Mouse (Mus musculus) myocyte (in vitro differentiated cells): ENCODE results near the gene Ptprd. TPM values are rescaled to one million over a fixed set of nuclear protein-coding genes. Genes with fewer than 3 reads are reported as not detected.
A peak's percentile ranks its signal among the peaks of the same experiment; 100 is the strongest.

Experiments used
- H3K27me3 ChIP-seq: one replicate; pipeline ENCODE4 v1.6.1; 2011; ENCODE audit not compliant: control insufficient read depth, insufficient read depth, insufficient read length
- H3K36me3 ChIP-seq: one replicate; pipeline ENCODE4 v1.6.1; 2011; ENCODE audit not compliant: control insufficient read depth, insufficient read depth
- H3K4me2 ChIP-seq: one replicate; pipeline ENCODE4 v1.6.1; 2011; ENCODE audit warnings: low read depth, control low read depth
- H3K4me3 ChIP-seq: one replicate; pipeline ENCODE4 v1.5.1; 2011; ENCODE audit warnings: mild to moderate bottlenecking, control low read depth, moderate library complexity
- H3K79me2 ChIP-seq: one replicate; pipeline ENCODE4 v1.6.1; 2011; ENCODE audit not compliant: control insufficient read depth, insufficient read depth
- H3ac ChIP-seq: one replicate; pipeline ENCODE4 v1.6.1; 2011; ENCODE audit not compliant: control insufficient read depth, insufficient read length
- CEBPB ChIP-seq: IDR thresholded peaks from 2 replicates; pipeline ENCODE4 v1.6.1; 2011; ENCODE audit warnings: mild to moderate bottlenecking, moderate library complexity; ENCODE audit not compliant: poor library complexity, insufficient read depth, severe bottlenecking
- E2F4 ChIP-seq: IDR thresholded peaks from one replicate; pipeline ENCODE4 v1.6.1; 2011; ENCODE audit warnings: mild to moderate bottlenecking, control low read depth, moderate library complexity; ENCODE audit not compliant: insufficient read depth
- MAX ChIP-seq: IDR thresholded peaks from one replicate; pipeline ENCODE4 v1.6.1; 2011; ENCODE audit warnings: low read depth, mild to moderate bottlenecking, control low read depth
- MYOD1 ChIP-seq, 3 experiments: IDR thresholded peaks; one replicate each; pipeline ENCODE4 v1.6.1; 2011; ENCODE audit warnings: control low read depth in 2 of 3, low read depth in 2 of 3, mild to moderate bottlenecking in 2 of 3, moderate library complexity in 1 of 3; ENCODE audit not compliant: insufficient read length in 2 of 3, control insufficient read depth in 1 of 3
- MYOG ChIP-seq, 3 experiments: IDR thresholded peaks; one replicate each; pipeline ENCODE4 v1.6.1; 2011; ENCODE audit warnings: control low read depth in 2 of 3, low read depth in 2 of 3, mild to moderate bottlenecking in 2 of 3; ENCODE audit not compliant: insufficient read length in 2 of 3, control insufficient read depth in 1 of 3, insufficient read depth in 1 of 3
- POLR2A ChIP-seq: IDR thresholded peaks from one replicate; pipeline ENCODE4 v1.6.1; 2011; ENCODE audit warnings: low read depth, mild to moderate bottlenecking, control low read depth, moderate library complexity; ENCODE audit not compliant: insufficient read length
- POLR2AphosphoS2 ChIP-seq: IDR thresholded peaks from one replicate; pipeline ENCODE4 v1.6.1; 2011; ENCODE audit warnings: low read depth, control low read depth; ENCODE audit not compliant: insufficient read length
- REST ChIP-seq: IDR thresholded peaks from one replicate; pipeline ENCODE4 v1.6.1; 2011; ENCODE audit warnings: mild to moderate bottlenecking, control low read depth, moderate library complexity; ENCODE audit not compliant: insufficient read depth, insufficient read length
- SRF ChIP-seq: IDR thresholded peaks from one replicate; pipeline ENCODE4 v1.6.1; 2011; ENCODE audit warnings: low read depth; ENCODE audit not compliant: control insufficient read depth, insufficient read length
- TCF12 ChIP-seq: IDR thresholded peaks from one replicate; pipeline ENCODE4 v1.6.1; 2011; ENCODE audit warnings: mild to moderate bottlenecking, control low read depth; ENCODE audit not compliant: poor library complexity, insufficient read depth, severe bottlenecking
- TCF3 ChIP-seq: IDR thresholded peaks from one replicate; pipeline ENCODE4 v1.6.1; 2011; ENCODE audit warnings: low read depth, control low read depth; ENCODE audit not compliant: insufficient read length
- USF1 ChIP-seq: IDR thresholded peaks from one replicate; pipeline ENCODE4 v1.6.1; 2011; ENCODE audit warnings: low read depth, mild to moderate bottlenecking, control low read depth, moderate library complexity
- polyA plus RNA-seq: library from polyadenylated mRNA; unstranded; fragments of >200 nt; fragmentation: generic; extraction: Trizol; gene quantifications from one replicate; pipeline ENCODE4 v1.2.1, GENCODE M21; 2012; ENCODE audit warnings: missing spikeins

Gene Ptprd
- polyA plus RNA-seq, 1 experiment = 2.9 TPM

DNA sequence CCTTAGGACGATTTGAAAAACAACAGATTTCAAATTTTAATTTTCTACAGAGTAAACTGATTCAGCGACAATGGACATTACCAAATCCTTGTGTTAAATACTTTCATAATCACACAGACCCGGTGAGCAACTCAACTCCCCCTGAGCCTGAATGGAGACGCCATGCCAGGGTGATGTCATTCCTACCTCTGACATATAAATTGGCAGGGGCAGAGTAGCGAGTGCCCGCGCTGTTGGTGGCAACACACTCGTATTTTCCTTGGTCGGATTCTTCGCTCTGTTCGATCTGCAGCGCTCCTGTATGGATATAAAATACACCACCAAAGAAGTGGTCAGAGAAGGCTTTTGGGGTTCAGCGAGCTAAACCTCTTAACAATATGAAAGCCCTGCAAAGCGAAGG lies 2075.1 kb downstream of the Ptprd start:
- no peak overlapping the region for H3ac ChIP-seq
- no peaks in the 10 kb centered on the region for H3K27me3 ChIP-seq
- H3K4me2 ChIP-seq = no peak overlapping the region

DNA sequence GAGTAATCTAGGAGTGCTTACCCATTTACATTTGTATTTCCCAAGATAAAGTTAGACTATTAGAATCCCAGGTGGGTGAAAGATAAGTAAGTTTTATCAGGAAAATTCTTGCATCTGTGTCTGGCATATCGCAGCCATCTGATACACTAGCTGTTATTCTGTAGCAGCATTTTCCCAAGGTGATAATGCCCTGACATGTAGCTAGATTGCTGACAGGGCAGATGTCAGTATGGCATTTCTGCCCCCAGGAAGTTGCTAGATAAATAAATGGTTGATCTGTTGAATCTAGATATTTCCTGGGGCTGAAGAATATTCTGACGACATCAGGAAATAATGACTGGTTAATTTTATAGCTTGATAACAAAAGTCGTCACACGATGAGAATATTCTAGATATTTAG lies 2119.9 kb downstream of the Ptprd start:
- Histone ChIP-seq H3K27me3 (no peaks in the 10 kb centered on the region), H3K4me3 (no peak overlapping the region), H3K4me2 (no peak overlapping the region), H3K79me2 (no peaks in the 10 kb centered on the region), H3K36me3 (no peaks in the 10 kb centered on the region), H3ac (no peak overlapping the region)
- TF ChIP-seq REST (no peak), TCF12 (no peak), USF1 (no peak), MYOD1 (IDR thresholded peaks at IDR 0.05; ENCODE audit: control insufficient read depth in 1 of 3, insufficient read length in 2 of 3, low read depth in 2 of 3) (no peak), MAX (no peak), POLR2AphosphoS2 (no peak), SRF (no peak), E2F4 (no peak), TCF3 (no peak), POLR2A (no peak), CEBPB (no peak)

More for the DNA sequence above, 2075.1 kb downstream of the Ptprd start:
- TF ChIP-seq POLR2A = no peak
- no peak for TF ChIP-seq E2F4
- no peak for TF ChIP-seq CEBPB
- TF ChIP-seq MAX = no peak
- no peak for TF ChIP-seq REST
- TF ChIP-seq USF1 = no peak
- Histone ChIP-seq H3K36me3 (no peaks in the 10 kb centered on the region), H3K4me3 (no peak overlapping the region), H3K79me2 (no peaks in the 10 kb centered on the region)

DNA sequence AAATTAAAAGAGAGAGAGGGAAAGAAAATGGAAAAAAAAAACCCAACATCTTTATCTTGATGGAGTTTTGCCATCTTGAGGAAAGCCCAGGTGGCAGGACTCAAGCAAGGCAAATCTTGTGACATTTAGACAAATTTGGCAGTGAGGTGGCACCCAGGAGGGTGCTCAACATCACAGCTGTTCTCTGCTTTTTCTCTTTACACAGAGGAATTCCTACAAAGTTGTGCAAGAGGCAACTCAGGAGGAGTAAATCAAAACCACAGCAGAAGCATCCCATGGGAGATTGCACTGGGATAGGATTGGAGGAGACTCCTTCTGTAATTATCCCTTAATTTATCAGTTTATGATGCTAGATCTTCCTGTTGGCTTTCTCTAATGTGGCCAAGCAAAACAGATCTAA lies 2121.9 kb downstream of the Ptprd start:
- Histone ChIP-seq H3K4me2 (no peak overlapping the region), H3K4me3 (no peak overlapping the region), H3K79me2 (no peaks in the 10 kb centered on the region), H3K36me3 (peaks cover 3% of the 10 kb centered on the region), H3ac (no peak overlapping the region), H3K27me3 (no peaks in the 10 kb centered on the region)
- TF ChIP-seq MYOG (IDR thresholded peaks at IDR 0.05; ENCODE audit: control insufficient read depth in 1 of 3, insufficient read depth in 1 of 3, insufficient read length in 2 of 3, low read depth in 2 of 3) (no peak), CEBPB (0 out of 2 replicates have a peak, but pooled peaks have one; percentile 61)

DNA sequence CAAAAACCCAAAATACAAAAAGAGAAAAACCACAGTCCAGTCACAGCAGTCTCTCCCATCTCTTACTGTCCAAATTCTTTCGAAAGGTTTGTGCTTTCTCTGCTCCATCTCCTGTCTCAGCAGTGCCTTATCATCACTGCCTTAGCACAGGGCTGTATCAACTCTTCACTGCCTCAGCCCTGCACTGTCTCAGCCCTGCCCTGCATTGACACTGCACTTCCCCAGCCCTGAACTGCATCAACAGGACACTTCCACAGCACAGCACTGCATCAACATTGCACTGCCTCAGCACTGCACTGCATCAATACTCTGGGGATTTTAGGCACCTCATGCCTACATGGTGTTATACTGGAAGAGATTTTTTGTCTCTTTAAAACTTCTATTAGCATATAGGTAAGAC lies 2135.7 kb downstream of the Ptprd start:
- no peaks in the 10 kb centered on the region for H3K36me3 ChIP-seq
- no peak for TF ChIP-seq USF1
- no peaks in the 10 kb centered on the region for H3K79me2 ChIP-seq
- H3K4me3 ChIP-seq = no peak overlapping the region
- H3K27me3 ChIP-seq = no peaks in the 10 kb centered on the region
- no peak overlapping the region for H3ac ChIP-seq
- H3K4me2 ChIP-seq = no peak overlapping the region

DNA sequence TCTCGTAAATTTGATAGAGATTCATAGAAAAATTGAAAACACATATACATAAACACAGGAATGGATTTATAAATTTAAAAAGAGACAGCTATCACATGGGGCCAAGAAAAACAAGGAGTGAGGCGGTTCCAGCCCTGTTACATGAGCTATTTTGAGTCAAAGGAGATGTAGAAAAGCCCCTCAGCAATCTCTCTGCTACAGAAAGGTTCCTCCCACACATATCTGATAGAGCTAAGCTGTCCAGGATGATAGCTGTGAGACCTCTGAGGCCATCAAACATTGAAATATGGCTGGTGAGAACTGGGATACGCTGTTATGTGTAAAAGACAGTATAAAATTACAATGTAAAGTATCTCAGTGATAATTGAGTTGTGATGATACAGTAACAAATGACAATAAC lies 2138.5 kb downstream of the Ptprd start:
- Histone ChIP-seq H3K36me3 (no peaks in the 10 kb centered on the region), H3K79me2 (no peaks in the 10 kb centered on the region), H3ac (no peak overlapping the region), H3K27me3 (no peaks in the 10 kb centered on the region), H3K4me2 (no peak overlapping the region), H3K4me3 (no peak overlapping the region)
- no peak for TF ChIP-seq MAX
- no peak for TF ChIP-seq USF1
- TF ChIP-seq MYOD1 (IDR thresholded peaks at IDR 0.05; ENCODE audit: control insufficient read depth in 1 of 3, insufficient read length in 2 of 3, low read depth in 2 of 3) = no peak
- no peak for TF ChIP-seq REST
- TF ChIP-seq CEBPB = no peak
- no peak for TF ChIP-seq SRF
- no peak for TF ChIP-seq POLR2A
- no peak for TF ChIP-seq TCF12

DNA sequence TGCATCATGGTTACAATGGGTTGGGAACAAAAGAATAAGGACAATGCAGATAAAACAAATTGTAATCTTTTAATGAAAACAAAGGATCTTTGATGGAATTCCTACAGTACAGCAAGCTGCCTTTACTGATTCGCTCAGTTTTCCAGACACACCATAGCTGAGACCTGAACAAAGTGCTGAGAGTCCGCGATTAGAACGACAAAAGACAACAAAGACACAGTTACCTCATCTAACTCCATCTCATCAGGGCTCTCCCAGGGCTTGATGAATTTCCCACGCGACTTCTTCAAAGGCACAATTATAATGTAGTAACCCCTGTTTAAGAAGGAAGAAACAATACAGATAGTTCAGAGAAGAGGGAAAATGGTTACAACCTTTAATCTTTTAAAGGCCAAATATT lies 2140.0 kb downstream of the Ptprd start:
- Histone ChIP-seq H3K4me2 (no peak overlapping the region), H3K79me2 (no peaks in the 10 kb centered on the region), H3ac (no peak overlapping the region), H3K36me3 (no peaks in the 10 kb centered on the region), H3K27me3 (no peaks in the 10 kb centered on the region), H3K4me3 (no peak overlapping the region)
- no peak for TF ChIP-seq SRF
- TF ChIP-seq POLR2AphosphoS2 = no peak
- no peak for TF ChIP-seq USF1
- TF ChIP-seq REST = no peak
- no peak for TF ChIP-seq TCF3
- no peak for TF ChIP-seq MYOD1 (IDR thresholded peaks at IDR 0.05; ENCODE audit: control insufficient read depth in 1 of 3, insufficient read length in 2 of 3, low read depth in 2 of 3)
- no peak for TF ChIP-seq TCF12
- TF ChIP-seq CEBPB = no peak
- no peak for TF ChIP-seq MAX
- TF ChIP-seq E2F4 = no peak
- no peak for TF ChIP-seq MYOG (IDR thresholded peaks at IDR 0.05; ENCODE audit: control insufficient read depth in 1 of 3, insufficient read depth in 1 of 3, insufficient read length in 2 of 3, low read depth in 2 of 3)
- no peak for TF ChIP-seq POLR2A
